Comparison of ENCODE assay signal across 8 mouse cellular contexts in genomic region chr1:95313393-95314228, GRCm38 (mm10). TPM values are rescaled to one million over a fixed set of nuclear protein-coding genes. Genes with fewer than 3 reads are reported as not detected.
A peak's percentile ranks its signal among the peaks of the same experiment; 100 is the strongest.
DNase-seq lines count a peak whose midpoint lies in the region; ATAC-seq and TF ChIP-seq lines count a peak whose summit lies in the region.

Gene Fam174a, plus strand, starts transcription at chr1:95313623.

- intact Hi-C loops in heart, postnatal 14 days (cut with DNase I): loop anchor here (5.0 kb wide), 2 partner anchors 349 to 449 kb away; no protein-coding TSS in a partner anchor

- under 1% methylated on average over 79 of the region's 79 CpGs for WGBS in forebrain, embryonic 14.5 days
- WGBS in neural tube, embryonic 15.5 days: under 1% methylated on average over 79 of the region's 79 CpGs

- H3K9me3 ChIP-seq in ES-Bruce4 (replicated peaks; ENCODE audit: control insufficient read depth, insufficient read depth, low read length, poor library complexity, severe bottlenecking): no peaks in the 10 kb centered on the region
- H3K9me3 ChIP-seq in forebrain, embryonic 14.5 days (replicated peaks; ENCODE audit: control insufficient read depth, low read length): no peaks in the 10 kb centered on the region
- no peaks in the 10 kb centered on the region for H3K9me3 ChIP-seq in neural tube, embryonic 15.5 days (replicated peaks)

- peak within 1 kb of the TSS; percentile 52 for H3K9ac ChIP-seq in ES-Bruce4 (ENCODE audit: low read depth, poor library complexity, severe bottlenecking)
- H3K9ac ChIP-seq in forebrain, embryonic 14.5 days (ENCODE audit: low read length): peak within 1 kb of the TSS; percentile 87
- peak within 1 kb of the TSS; percentile 93 for H3K9ac ChIP-seq in neural tube, embryonic 15.5 days (replicated peaks)

- no peak for TF ChIP-seq CTCF in ES-Bruce4 (IDR thresholded peaks at IDR 0.05; ENCODE audit: low read depth, low read length)

- peak within 1 kb of the TSS; percentile 68 for H3K4me3 ChIP-seq in ES-Bruce4 (ENCODE audit: low read depth, low read length)
- peak within 1 kb of the TSS; percentile 86 for H3K4me3 ChIP-seq in forebrain, embryonic 14.5 days (ENCODE audit: low read depth, low read length)
- H3K4me3 ChIP-seq in neural tube, embryonic 15.5 days (replicated peaks): peak within 1 kb of the TSS; percentile 89

- no peaks in the 10 kb centered on the region for H3K36me3 ChIP-seq in ES-Bruce4 (ENCODE audit: control insufficient read depth, insufficient read depth, low read length, poor library complexity, severe bottlenecking)
- H3K36me3 ChIP-seq in forebrain, embryonic 14.5 days (ENCODE audit: control insufficient read depth, insufficient read depth, low read length): no peaks in the 10 kb centered on the region
- H3K36me3 ChIP-seq in neural tube, embryonic 15.5 days: no peaks in the 10 kb centered on the region

- no peaks in the 10 kb centered on the region for H3K27me3 ChIP-seq in ES-Bruce4 (ENCODE audit: control insufficient read depth, insufficient read depth, low read length, poor library complexity, severe bottlenecking)
- H3K27me3 ChIP-seq in forebrain, embryonic 14.5 days (replicated peaks; ENCODE audit: control insufficient read depth, insufficient read depth, low read length): no peaks in the 10 kb centered on the region
- H3K27me3 ChIP-seq in neural tube, embryonic 15.5 days (replicated peaks): no peaks in the 10 kb centered on the region

- no peak for TF ChIP-seq POLR2A in ES-Bruce4 (IDR thresholded peaks at IDR 0.05; ENCODE audit: insufficient read depth, low read length)

- no peak for TF ChIP-seq EP300 in ES-Bruce4 (IDR thresholded peaks at IDR 0.05; ENCODE audit: insufficient read depth, low read depth, low read length)

- peak; percentile 92 for DNase-seq in cerebellum, adult 11 months
- DNase-seq in forebrain, embryonic 14.5 days (ENCODE audit: low spot score): peak; percentile 97
- peak; percentile 93 to 95 for DNase-seq in heart, postnatal 14 days
- DNase-seq in layer of hippocampus, adult 11-12 months (ENCODE audit: low spot score): peak; percentile 95
- DNase-seq in lung, adult 18-20 months: peak; percentile 95 to 96
- DNase-seq in testis, postnatal 14 days (ENCODE audit: low spot score): peak; percentile 93

- no peak within 1 kb of the TSS for H3K27ac ChIP-seq in ES-Bruce4 (ENCODE audit: insufficient read depth, low read length)
- H3K27ac ChIP-seq in forebrain, embryonic 14.5 days (ENCODE audit: low read depth, low read length): peak within 1 kb of the TSS; percentile 60
- peak within 1 kb of the TSS; percentile 92 for H3K27ac ChIP-seq in neural tube, embryonic 15.5 days (replicated peaks)

- ATAC-seq in forebrain, embryonic 14.5 days: peak; percentile 99
- peak; percentile 99 for ATAC-seq in neural tube, embryonic 15.5 days (ENCODE audit: low FRiP score)

- no peaks in the 10 kb centered on the region for H3K4me1 ChIP-seq in ES-Bruce4 (ENCODE audit: control insufficient read depth, insufficient read depth, low read length)
- H3K4me1 ChIP-seq in forebrain, embryonic 14.5 days (ENCODE audit: control insufficient read depth, insufficient read depth, low read length): peaks cover 8% of the 10 kb centered on the region; the same call in 1 of the 2 replicates
- peaks cover 25% of the 10 kb centered on the region for H3K4me1 ChIP-seq in neural tube, embryonic 15.5 days

- H3K4me2 ChIP-seq in forebrain, embryonic 14.5 days (ENCODE audit: low read length): peak within 1 kb of the TSS; percentile 94
- peak within 1 kb of the TSS; percentile 81 for H3K4me2 ChIP-seq in neural tube, embryonic 15.5 days

RNA-seq across cellular contexts. Expression of gene Fam174a, which starts in this region (rescaled TPM):
- 6.4 and 6.8 TPM in 2 replicates for polyA plus RNA-seq in ES-Bruce4 (2011; ENCODE audit: insufficient read depth, insufficient read length, low read depth, missing spikeins)
- polyA plus RNA-seq in forebrain, embryonic 14.5 days (2014; fragmentation: Nextera tagmentation; extraction: Ambion mirVana): 20.4 and 23.9 TPM in 2 replicates
- total RNA-seq in heart, postnatal 14 days (2021): 10 to 100 TPM; 19.7 to 23.4 TPM
- polyA plus RNA-seq in neural tube, embryonic 15.5 days (2015; fragmentation: Nextera tagmentation; extraction: Ambion mirVana): 29.0 and 31.3 TPM in 2 replicates
